Mouse (Mus musculus): ENCODE results near the gene Cd164l2.

- no peak for TF ChIP-seq POLR2A (IDR thresholded peaks at IDR 0.05; ENCODE audit: control insufficient read depth, low read depth, low read length)
- TF ChIP-seq CTCF (IDR thresholded peaks at IDR 0.05; ENCODE audit: control insufficient read depth, insufficient read depth, insufficient replicate concordance, low read depth, low read length) = peak; percentile 48; the same call in 1 of the 2 replicates
These were observed 10.7 kb upstream of the Cd164l2 start for GRCm38 (mm10) chr4:133201006-133201771.

Measured in testis, adult 2 months (tissue).